Mouse (Mus musculus) heart, embryonic 16.5 days (tissue): Measurements from ENCODE around the gene Nhlrc1. TPM values are rescaled to one million over a fixed set of nuclear protein-coding genes. Genes with fewer than 3 reads are reported as not detected.
A peak's percentile ranks its signal among the peaks of the same experiment; 100 is the strongest.

ENCODE experiments used
- ATAC-seq: fragments of 200-750 bp; cut with Nextera tagmentation; replicated peaks from 2 replicates; pipeline ENCODE4 v1.8.0; 2017; ENCODE audit warnings: moderate number of reproducible peaks; ENCODE audit not compliant: insufficient read depth, low FRiP score; ENCODE audit errors: extremely low read depth
- H3K27ac ChIP-seq: fragments of 300-500 bp; sonication (generic); 2 replicates; pipeline ENCODE4 v1.5.1; 2014; ENCODE audit warnings: mild to moderate bottlenecking, low read length, control low read depth, moderate library complexity
- H3K27me3 ChIP-seq: fragments of 300-500 bp; sonication (generic); 2 replicates; pipeline ENCODE4 v1.6.1; 2014; ENCODE audit warnings: low read length, mixed read lengths; ENCODE audit not compliant: control insufficient read depth, insufficient read depth
- H3K36me3 ChIP-seq: fragments of 300-500 bp; sonication (generic); 2 replicates; pipeline ENCODE4 v1.6.1; 2014; ENCODE audit not compliant: control insufficient read depth, insufficient read depth
- H3K4me1 ChIP-seq: fragments of 300-500 bp; sonication (generic); 2 replicates; pipeline ENCODE4 v1.6.1; 2014; ENCODE audit warnings: low read length, mixed read lengths; ENCODE audit not compliant: control insufficient read depth, insufficient read depth
- H3K4me2 ChIP-seq: fragments of 300-500 bp; sonication (generic); 2 replicates; pipeline ENCODE4 v1.6.1; 2014; ENCODE audit warnings: low read depth, mild to moderate bottlenecking, control low read depth, low read length
- H3K4me3 ChIP-seq: fragments of 300-500 bp; sonication (generic); 2 replicates; pipeline ENCODE4 v1.5.1; 2014; ENCODE audit warnings: mild to moderate bottlenecking, control low read depth, low read length
- H3K9ac ChIP-seq: fragments of 300-500 bp; sonication (generic); 2 replicates; pipeline ENCODE4 v1.6.1; 2014; ENCODE audit warnings: low read length, control low read depth
- H3K9me3 ChIP-seq: fragments of 300-500 bp; sonication (generic); replicated peaks from 2 replicates; pipeline ENCODE4 v1.6.1; 2016; ENCODE audit warnings: low read length; ENCODE audit not compliant: control insufficient read depth
- WGBS: fragments of 180-500 bp; shearing (Covaris S2); extraction: QIAGEN DNeasy Blood & Tissue Kit; methylation state at CpG from one replicate; pipeline ENCODE4 v1.1.7; 2014; 5-methylcytosine and 5-hydroxymethylcytosine counted together
- polyA plus RNA-seq: library from polyadenylated mRNA; unstranded; fragments of >200 nt; fragmentation: Nextera tagmentation; extraction: Ambion mirVana; gene quantifications from 2 replicates; pipeline ENCODE4 v1.2.1, GENCODE M21; 2015

The Nhlrc1 gene
- polyA plus RNA-seq, 1 experiment from 2014 or later: 4.4 TPM

GRCm38 (mm10) chr13:47043833-47044616, 29.4 kb upstream of the Nhlrc1 start:
- Histone ChIP-seq H3K4me2 (peak overlapping the region; percentile 100), H3K4me3 (peak overlapping the region; percentile 80), H3K9ac (peak overlapping the region; percentile 86), H3K36me3 (peaks cover 6% of the 10 kb centered on the region), H3K9me3 (no peaks in the 10 kb centered on the region), H3K27me3 (no peaks in the 10 kb centered on the region), H3K27ac (peak overlapping the region; percentile 75), H3K4me1 (peaks cover 8% of the 10 kb centered on the region)
- peak; percentile 16 for ATAC-seq
- WGBS: under 1% methylated on average over 45 of the region's 45 CpGs

GRCm38 (mm10) chr13:47043030-47043680, 28.5 kb upstream of the Nhlrc1 start, which contains the start of gene Kdm1b:
Gene Kdm1b (plus strand): TSS chr13:47043499.
- peak within 1 kb of the TSS; percentile 75 for H3K27ac ChIP-seq
- peak within 1 kb of the TSS; percentile 80 for H3K4me3 ChIP-seq
- H3K4me2 ChIP-seq: peak within 1 kb of the TSS; percentile 100
- peak within 1 kb of the TSS; percentile 86 for H3K9ac ChIP-seq
- peak; percentile 98 for ATAC-seq
- no peaks in the 10 kb centered on the region for H3K9me3 ChIP-seq
- WGBS: 1% methylated on average over 47 of the region's 48 CpGs
- peaks cover 8% of the 10 kb centered on the region for H3K4me1 ChIP-seq
- H3K27me3 ChIP-seq: no peaks in the 10 kb centered on the region
- H3K36me3 ChIP-seq: no peaks in the 10 kb centered on the region

DNA sequence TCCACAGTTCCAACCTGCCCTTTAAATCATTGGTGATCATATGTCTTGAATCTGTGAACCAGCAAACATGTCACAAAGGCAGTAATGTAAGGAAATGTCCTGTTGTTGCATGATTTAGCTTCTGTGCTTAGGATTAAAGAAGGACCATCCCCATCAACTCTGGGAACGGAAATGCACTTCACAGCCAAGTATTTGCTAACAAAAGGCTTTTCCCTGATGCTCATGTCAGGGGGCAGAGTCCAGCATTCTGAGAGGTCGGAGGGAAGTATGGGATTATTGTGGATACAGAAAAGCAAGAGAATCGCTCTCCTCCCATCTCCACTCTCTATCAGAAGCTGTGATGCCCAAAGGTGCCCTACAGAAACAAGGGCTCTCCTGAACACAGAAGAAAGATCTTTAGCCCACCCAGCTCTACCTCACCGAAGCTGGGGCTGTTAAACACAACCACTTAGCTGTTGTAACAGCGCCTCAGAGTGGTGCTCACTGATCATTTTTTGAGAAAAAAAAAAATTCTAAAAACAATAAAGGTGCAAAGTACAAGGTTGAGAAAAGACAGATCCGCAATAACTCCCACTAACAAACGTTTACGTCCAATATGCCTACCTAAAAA, 27.5 kb upstream of the Nhlrc1 start:
- Histone ChIP-seq H3K9me3 (no peaks in the 10 kb centered on the region), H3K4me2 (peak overlapping the region; percentile 100), H3K4me3 (peak overlapping the region; percentile 80), H3K27ac (no peak overlapping the region), H3K9ac (no peak overlapping the region; the same call in 1 of the 2 replicates), H3K36me3 (no peaks in the 10 kb centered on the region), H3K27me3 (no peaks in the 10 kb centered on the region), H3K4me1 (peaks cover 8% of the 10 kb centered on the region)
- WGBS: 50% methylated on average over 8 of the region's 8 CpGs
- ATAC-seq: no peak

- Histone ChIP-seq H3K9ac (no peak overlapping the region), H3K4me1 (peaks cover 8% of the 10 kb centered on the region), H3K27ac (no peak overlapping the region), H3K9me3 (no peaks in the 10 kb centered on the region), H3K4me2 (no peak overlapping the region), H3K27me3 (no peaks in the 10 kb centered on the region), H3K36me3 (no peaks in the 10 kb centered on the region), H3K4me3 (no peak overlapping the region)
- WGBS: 89% methylated on average over 5 of the region's 5 CpGs
- ATAC-seq: no peak
These were observed 25.4 kb upstream of the Nhlrc1 start for GRCm38 (mm10) chr13:47040061-47040460.

- H3K36me3 ChIP-seq: no peaks in the 10 kb centered on the region
- WGBS: 78% methylated on average over 6 of the region's 6 CpGs
- H3K4me1 ChIP-seq: peaks cover 5% of the 10 kb centered on the region; the same call in 1 of the 2 replicates
- no peak for ATAC-seq
- no peaks in the 10 kb centered on the region for H3K9me3 ChIP-seq
- H3K4me3 ChIP-seq: no peak overlapping the region
- H3K27ac ChIP-seq: no peak overlapping the region
- no peaks in the 10 kb centered on the region for H3K27me3 ChIP-seq
- H3K9ac ChIP-seq: no peak overlapping the region
- no peak overlapping the region for H3K4me2 ChIP-seq
These were observed 23.3 kb upstream of the Nhlrc1 start for GRCm38 (mm10) chr13:47037946-47038345.

DNA sequence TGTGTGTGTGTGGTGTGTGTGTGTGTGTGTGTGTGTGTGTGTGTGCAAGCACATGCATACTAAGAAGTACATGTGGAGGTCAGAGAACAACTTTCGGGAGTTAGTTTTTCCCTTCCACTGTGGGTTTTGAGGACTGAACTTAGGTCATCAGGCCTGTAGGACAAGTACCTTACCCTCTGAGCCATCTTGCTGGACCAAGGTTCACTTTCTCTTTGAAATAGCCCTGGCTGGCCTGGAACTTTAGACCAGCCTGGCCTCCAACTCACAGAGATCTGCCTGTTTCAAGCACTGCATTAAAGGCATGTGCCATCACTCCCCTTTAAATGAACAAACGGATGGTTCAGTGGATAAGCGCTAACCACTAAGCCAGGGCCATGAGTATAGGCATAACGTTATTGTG, 19.0 kb upstream of the Nhlrc1 start:
- H3K4me2 ChIP-seq: no peak overlapping the region
- WGBS: 87% methylated on average over 4 of the region's 4 CpGs
- H3K4me3 ChIP-seq: no peak overlapping the region
- H3K27ac ChIP-seq: no peak overlapping the region
- no peaks in the 10 kb centered on the region for H3K36me3 ChIP-seq
- peaks cover 5% of the 10 kb centered on the region; the same call in 1 of the 2 replicates for H3K4me1 ChIP-seq
- no peaks in the 10 kb centered on the region for H3K9me3 ChIP-seq
- H3K9ac ChIP-seq: no peak overlapping the region
- ATAC-seq: no peak
- H3K27me3 ChIP-seq: no peaks in the 10 kb centered on the region

DNA sequence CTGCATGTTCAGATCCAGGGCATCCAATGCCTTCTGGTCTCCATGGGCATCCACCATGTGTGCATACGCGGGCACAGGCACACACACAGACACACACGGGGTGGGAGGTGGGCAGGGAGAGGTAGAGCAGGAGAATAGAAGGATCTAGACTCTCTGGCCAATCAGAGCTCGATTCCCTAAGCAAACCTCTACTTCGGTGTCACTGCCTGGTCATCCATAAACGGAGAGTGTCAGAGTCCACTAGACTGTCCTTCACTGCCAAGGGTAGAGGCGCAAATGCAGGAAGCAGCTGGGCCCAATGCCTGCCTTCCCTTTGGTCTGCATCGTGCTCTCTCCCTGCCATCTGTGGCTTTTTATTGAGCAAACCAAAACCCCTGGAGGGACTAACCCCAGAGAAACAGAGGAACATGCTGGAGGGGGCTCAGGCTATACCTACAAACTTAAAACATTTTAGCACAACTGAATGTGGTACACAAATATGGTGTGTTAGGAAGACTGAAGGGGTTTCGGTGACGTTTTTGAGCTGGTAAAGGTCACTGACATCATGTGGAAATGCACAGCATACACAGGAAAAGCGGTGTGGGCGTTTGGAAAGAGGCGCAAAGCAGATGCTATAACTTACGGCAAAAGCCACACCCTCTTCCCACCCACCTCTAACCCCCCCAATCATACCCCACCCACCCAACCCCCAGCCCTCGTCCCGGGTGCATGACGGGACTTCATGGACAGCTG, 15.9 kb upstream of the Nhlrc1 start:
- H3K4me2 ChIP-seq: no peak overlapping the region
- ATAC-seq: no peak
- no peak overlapping the region for H3K4me3 ChIP-seq
- H3K36me3 ChIP-seq: no peaks in the 10 kb centered on the region
- H3K4me1 ChIP-seq: peaks cover 5% of the 10 kb centered on the region; the same call in 1 of the 2 replicates
- H3K27ac ChIP-seq: no peak overlapping the region
- no peak overlapping the region for H3K9ac ChIP-seq
- H3K27me3 ChIP-seq: no peaks in the 10 kb centered on the region
- no peaks in the 10 kb centered on the region for H3K9me3 ChIP-seq
- WGBS: 85% methylated on average over 17 of the region's 17 CpGs

GRCm38 (mm10) chr13:47020798-47021197, 6.1 kb upstream of the Nhlrc1 start:
- Histone ChIP-seq H3K4me1 (no peaks in the 10 kb centered on the region), H3K36me3 (no peaks in the 10 kb centered on the region), H3K4me3 (no peak overlapping the region), H3K9me3 (no peaks in the 10 kb centered on the region), H3K4me2 (no peak overlapping the region), H3K9ac (no peak overlapping the region), H3K27ac (no peak overlapping the region), H3K27me3 (no peaks in the 10 kb centered on the region)
- WGBS: 75% methylated on average over 7 of the region's 7 CpGs
- ATAC-seq: no peak
